Mouse (Mus musculus) kidney, adult 10 weeks (tissue): Measurements from ENCODE around the gene Ube2g2. TPM values are rescaled to one million over a fixed set of nuclear protein-coding genes. Genes with fewer than 3 reads are reported as not detected.

Experiments
- polyA plus RNA-seq: library from polyadenylated mRNA; stranded (reverse); fragments of 350-450 nt; fragmentation: Illumina TruSeq; extraction: RNeasy Lipid Tissue Mini Kit (QIAGEN cat#74804); gene quantifications from one replicate; pipeline ENCODE4 v1.2.3, GENCODE M21; 2014; ENCODE audit warnings: low read depth, low replicate concordance

The Ube2g2 gene
- polyA plus RNA-seq = 6.5 TPM

DNA sequence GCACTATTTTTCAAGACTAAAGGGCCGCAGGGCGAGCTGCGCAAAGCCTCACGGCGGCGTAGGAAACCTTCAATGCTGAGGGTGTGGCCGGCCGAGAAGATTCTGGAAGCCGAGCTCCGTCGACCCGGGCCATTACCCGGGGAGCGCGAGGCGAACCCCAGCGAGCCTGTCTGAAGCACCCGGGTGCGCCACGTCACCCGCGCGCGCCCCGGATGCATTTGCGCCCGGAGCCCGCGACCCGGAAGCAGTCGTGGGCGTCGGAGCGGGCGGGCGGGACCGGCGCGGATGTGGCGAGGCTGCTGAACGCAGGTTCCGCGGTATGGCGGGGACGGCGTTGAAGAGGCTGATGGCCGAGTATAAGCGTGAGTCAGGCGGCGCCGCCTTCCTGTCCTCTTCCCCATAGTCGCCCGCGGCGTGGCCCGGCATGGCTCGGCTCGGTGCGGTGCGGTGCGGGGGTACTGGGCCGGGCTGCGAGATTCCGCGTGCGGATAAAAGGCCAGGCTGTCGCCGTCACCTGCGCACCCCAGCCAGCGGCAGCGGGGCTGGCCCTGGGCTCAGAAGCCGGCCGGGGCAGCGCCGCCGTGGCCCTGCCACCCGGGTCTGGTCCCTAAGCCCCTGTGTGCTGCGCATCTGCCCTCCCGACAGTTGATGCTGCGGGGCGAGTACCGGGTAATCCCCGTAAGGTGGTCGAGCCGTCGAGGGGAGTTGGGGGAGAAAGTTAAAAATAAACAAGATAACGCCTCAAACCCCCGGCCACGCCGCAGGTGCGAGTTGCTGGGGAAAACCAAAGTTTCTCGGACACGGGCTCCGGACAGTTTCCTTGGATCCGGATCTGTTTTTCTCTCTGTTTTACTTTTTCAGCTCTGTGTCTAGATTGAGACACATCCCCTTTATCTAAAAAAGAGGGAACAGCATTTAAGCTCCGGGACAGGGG is at the start of gene Ube2g2:
Gene Ube2g2 (plus strand): TSS at position 221 of the 934 bp plus-strand sequence.

DNA sequence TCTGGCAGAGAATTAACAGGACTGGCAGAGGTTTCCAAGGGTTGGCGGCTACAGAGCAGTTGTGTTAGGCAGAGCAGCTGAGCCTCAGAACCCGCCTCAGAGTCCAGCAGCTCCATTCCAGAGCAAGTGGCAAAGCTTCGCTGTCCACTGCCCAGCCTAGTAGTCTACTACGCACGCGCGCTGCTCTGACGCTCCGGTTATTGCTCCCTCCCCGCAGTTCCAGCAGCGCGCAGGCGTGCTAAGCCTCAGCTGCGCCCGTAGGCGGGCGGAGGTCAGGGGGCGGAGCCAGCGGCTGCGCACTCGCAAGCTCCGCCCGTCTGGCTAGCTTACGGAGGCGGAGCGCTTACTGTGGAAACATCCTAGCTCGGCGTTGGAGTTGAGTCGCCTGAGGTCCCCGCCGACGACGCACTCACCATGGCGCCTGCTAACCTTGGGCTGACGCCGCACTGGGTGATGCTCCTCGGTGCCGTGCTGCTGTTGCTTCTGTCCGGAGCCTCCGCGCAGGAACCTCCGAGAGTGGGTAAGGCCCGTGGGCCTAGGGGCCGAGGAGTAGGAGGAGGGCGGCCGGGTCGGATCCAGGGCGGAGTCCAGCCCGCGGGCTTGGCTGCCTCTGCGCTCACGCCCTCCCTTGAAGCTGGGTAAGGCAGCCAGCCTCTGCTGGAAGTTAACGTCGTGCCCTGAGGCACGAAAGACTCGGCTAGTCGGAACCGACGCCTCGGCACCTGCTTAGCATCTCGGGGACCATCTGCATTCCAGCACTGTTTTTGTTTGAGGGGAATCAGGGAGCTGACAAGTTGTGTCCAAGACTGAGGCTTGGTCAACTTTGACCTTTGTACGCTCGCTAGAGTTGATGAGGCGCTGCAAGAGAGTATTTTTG is 40.4 kb upstream of the Ube2g2 start, which contains the start of gene Pttg1ip:
Gene Pttg1ip (plus strand): TSS at position 313 of the 877 bp plus-strand sequence.

DNA sequence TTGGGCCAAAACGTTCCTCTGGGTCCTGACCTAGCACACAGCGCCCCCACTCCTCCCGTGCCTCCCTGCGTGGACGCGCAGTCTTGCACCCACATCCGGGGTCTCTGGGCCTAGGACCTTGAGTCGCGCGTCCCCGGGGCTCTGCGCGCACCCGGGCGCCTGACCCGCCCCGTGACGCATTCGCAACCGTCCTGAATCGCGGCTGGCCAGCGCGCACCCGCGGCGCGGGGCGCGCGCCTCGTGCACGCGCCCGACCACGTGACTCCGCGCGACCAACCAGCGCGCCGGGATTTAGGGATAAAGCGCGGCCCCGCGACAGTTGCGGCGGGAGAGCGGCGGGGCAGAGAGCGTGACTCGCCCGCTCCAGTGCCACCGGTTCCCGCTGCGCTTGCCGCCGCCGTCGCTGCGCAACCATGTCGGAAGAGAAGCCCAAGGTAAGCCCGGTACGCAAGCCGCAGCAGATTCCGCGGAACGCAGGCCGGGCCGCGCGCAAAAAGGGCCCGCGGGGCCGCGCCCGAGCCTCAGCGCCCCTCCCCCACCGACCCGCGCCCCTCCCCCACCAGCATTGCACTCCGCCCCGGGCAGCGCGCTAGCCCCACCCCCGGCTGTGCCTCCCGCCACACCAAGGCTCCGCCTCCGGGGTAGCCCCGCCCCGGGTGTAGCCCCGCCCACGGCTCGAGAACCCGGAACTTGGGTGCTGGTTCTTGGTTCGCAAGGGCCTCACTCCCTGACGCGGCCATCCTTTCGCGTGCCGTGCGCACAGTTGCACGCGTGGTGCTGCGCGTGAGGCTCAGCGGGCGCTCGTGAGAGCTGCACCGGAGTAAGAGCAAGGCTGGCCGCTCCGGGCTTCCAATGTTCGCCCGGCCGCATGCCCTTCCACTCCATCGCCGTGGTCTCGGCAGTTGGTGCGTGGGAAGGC is 15.9 kb upstream of the Ube2g2 start, which contains the start of the genes Sumo3 and Gm49325:
Gene Sumo3 (plus strand): TSS at position 190 of the 919 bp plus-strand sequence.
Gene Gm49325 (plus strand): TSS at position 290 of the 919 bp plus-strand sequence.

GRCm38 (mm10) chr10:77685895-77686664 is 64.0 kb downstream of the Ube2g2 start, which contains the start of gene Tspear:
TSS of gene Tspear (plus strand) at chr10:77686569.

GRCm38 (mm10) chr10:77690356-77690807 is 68.3 kb downstream of the Ube2g2 start, which contains the start of gene Gm19402:
TSS of gene Gm19402 (minus strand) at chr10:77690757.

Other genes with a start within 250 kb of the Ube2g2 start
- gene Adarb1, start 204.0 kb upstream of the Ube2g2 start, polyA plus RNA-seq = 4.1 TPM
- 1.1 TPM for gene Fam207a, start 106.5 kb upstream of the Ube2g2 start, polyA plus RNA-seq
- 0.28 TPM for gene Itgb2, start 92.0 kb upstream of the Ube2g2 start, polyA plus RNA-seq
- gene Pttg1ip, start 40.6 kb upstream of the Ube2g2 start, polyA plus RNA-seq = 229 TPM
- gene Sumo3, start 16.2 kb upstream of the Ube2g2 start, polyA plus RNA-seq = 77.9 TPM
- not detected for gene Gm49325, start 16.1 kb upstream of the Ube2g2 start, polyA plus RNA-seq
- gene Tspear, start 64.3 kb downstream of the Ube2g2 start, polyA plus RNA-seq = not detected
- not detected for gene Gm19402, start 68.5 kb downstream of the Ube2g2 start, polyA plus RNA-seq
- gene Gm9508, start 75.0 kb downstream of the Ube2g2 start, polyA plus RNA-seq = not detected
- not detected for gene Gm10272, start 84.4 kb downstream of the Ube2g2 start, polyA plus RNA-seq
- not detected for gene Gm10024, start 89.2 kb downstream of the Ube2g2 start, polyA plus RNA-seq
- not detected for gene Gm10142, start 93.5 kb downstream of the Ube2g2 start, polyA plus RNA-seq
- not detected for gene Krtap12-1, start 98.3 kb downstream of the Ube2g2 start, polyA plus RNA-seq
- not detected for gene Gm10100, start 104.2 kb downstream of the Ube2g2 start, polyA plus RNA-seq
- gene Gm18596, start 120.4 kb downstream of the Ube2g2 start, polyA plus RNA-seq = not detected
- gene Gm9736, start 129.1 kb downstream of the Ube2g2 start, polyA plus RNA-seq = not detected
- gene Gm3233, start 137.4 kb downstream of the Ube2g2 start, polyA plus RNA-seq = not detected
- gene Gm3238, start 149.1 kb downstream of the Ube2g2 start, polyA plus RNA-seq = not detected
- not detected for gene Gm7138, start 154.7 kb downstream of the Ube2g2 start, polyA plus RNA-seq
- not detected for gene Gm3250, start 160.3 kb downstream of the Ube2g2 start, polyA plus RNA-seq
- not detected for gene Gm7137, start 165.9 kb downstream of the Ube2g2 start, polyA plus RNA-seq
- not detected for gene Gm9639, start 172.8 kb downstream of the Ube2g2 start, polyA plus RNA-seq
- not detected for gene Gm19668, start 176.9 kb downstream of the Ube2g2 start, polyA plus RNA-seq
- not detected for gene Gm9507, start 189.6 kb downstream of the Ube2g2 start, polyA plus RNA-seq
- not detected for gene Gm2696, start 192.4 kb downstream of the Ube2g2 start, polyA plus RNA-seq
- not detected for gene Krtap10-4, start 204.8 kb downstream of the Ube2g2 start, polyA plus RNA-seq
- not detected for gene Krtap10-10, start 213.7 kb downstream of the Ube2g2 start, polyA plus RNA-seq
- gene Gm36176, start 224.5 kb downstream of the Ube2g2 start, polyA plus RNA-seq = not detected
- not detected for gene Gm10318, start 230.6 kb downstream of the Ube2g2 start, polyA plus RNA-seq
- not detected for gene Gm3285, start 239.7 kb downstream of the Ube2g2 start, polyA plus RNA-seq